Mouse (Mus musculus): Measurements from ENCODE around the gene Sik3.

DNA sequence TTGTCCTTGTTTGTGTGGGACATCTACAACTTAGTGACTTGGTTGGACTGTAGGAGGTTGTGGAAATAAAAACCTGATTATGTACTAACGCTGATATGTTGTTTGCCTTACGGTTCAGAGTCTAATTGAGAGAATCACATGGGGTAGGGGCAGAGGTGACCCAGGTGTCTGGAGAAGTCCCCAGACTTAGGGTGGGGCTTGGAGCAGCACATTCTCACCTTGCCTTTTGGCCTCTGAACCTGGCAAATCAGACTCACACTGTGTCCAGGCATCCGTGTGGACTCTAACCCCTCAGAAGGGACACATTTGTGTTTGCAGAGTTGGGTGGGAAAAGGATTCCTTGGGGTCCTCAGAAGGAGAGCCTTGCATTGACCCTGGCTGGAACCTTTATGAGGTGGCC is 211.5 kb downstream of the Sik3 start:
- TF ChIP-seq EP300 (IDR thresholded peaks at IDR 0.05; ENCODE audit: low read depth), result no peak
- TF ChIP-seq CTCF (IDR thresholded peaks at IDR 0.05; ENCODE audit: low read depth), result no peak

All from liver, postnatal 0 days (tissue).